15 mouse cellular contexts compared by ENCODE assay signal in the genomic region with DNA sequence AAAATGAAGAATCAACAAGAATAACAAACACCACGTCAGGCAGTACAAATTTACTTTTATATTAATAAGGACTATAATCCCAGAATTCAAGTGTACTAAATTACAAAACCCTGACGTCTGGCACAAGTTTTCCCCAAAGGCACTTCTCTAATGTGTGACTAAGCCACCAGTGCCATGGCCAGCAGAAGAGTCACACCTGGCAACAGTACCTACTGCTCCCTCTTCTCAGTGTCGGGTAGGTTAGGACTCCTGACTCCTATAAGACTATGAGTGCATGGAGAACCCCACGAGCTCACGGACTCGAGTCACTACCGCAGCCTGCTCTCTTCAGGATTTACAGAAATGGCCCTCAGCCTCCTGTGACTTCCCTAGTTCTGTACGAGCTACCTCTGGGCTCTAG.
"Had no signal": no experiment of that assay in that cellular context is flagged by ENCODE, and none has a peak within 500 bp of the region (broad histone marks: within the 10 kb centered on the region; RNA-seq: fewer than 3 reads in every experiment).

No protein-coding gene starts in this region.

- H3K36me3 ChIP-seq: liver, embryonic 12.5 days; liver, embryonic 15.5 days had no signal

- H3K27ac ChIP-seq: kidney, postnatal 0 days; layer of hippocampus, adult 2 months; limb, embryonic 10.5 days; limb, embryonic 13.5 days; liver, embryonic 12.5 days; liver, embryonic 15.5 days; lung, embryonic 15.5 days had no signal

- H3K4me1 ChIP-seq: limb, embryonic 10.5 days; limb, embryonic 13.5 days; liver, embryonic 12.5 days; liver, embryonic 15.5 days; lung, embryonic 15.5 days had no signal

- H3K4me2 ChIP-seq: limb, embryonic 13.5 days; liver, embryonic 12.5 days; liver, embryonic 15.5 days; lung, embryonic 15.5 days; midbrain, embryonic 11.5 days had no signal

- H3K9me3 ChIP-seq: limb, embryonic 10.5 days; limb, embryonic 13.5 days; liver, embryonic 12.5 days; liver, embryonic 15.5 days; lung, embryonic 15.5 days had no signal

- DNase-seq: kidney, postnatal 25 days; layer of hippocampus, adult 9-11 months; liver; lung, postnatal 4 days; midbrain, embryonic 14.5 days; thymus, adult 18-20 months; thymus, postnatal 36 days had no signal

- H3K4me3 ChIP-seq: layer of hippocampus, adult 2 months; limb, embryonic 10.5 days; limb, embryonic 13.5 days; liver, embryonic 12.5 days; liver, embryonic 15.5 days; lung, embryonic 15.5 days had no signal

- ATAC-seq: liver, embryonic 12.5 days had no signal

- H3K27me3 ChIP-seq: limb, embryonic 13.5 days; liver, embryonic 12.5 days; liver, embryonic 15.5 days; lung, embryonic 15.5 days had no signal

- H3K9ac ChIP-seq: limb, embryonic 13.5 days; liver, embryonic 12.5 days; liver, embryonic 15.5 days; lung, embryonic 15.5 days had no signal
